Mouse (Mus musculus): ENCODE measurements around the gene Actr8. TPM values are rescaled to one million over a fixed set of nuclear protein-coding genes. Genes with fewer than 3 reads are reported as not detected.

Actr8 gene
- total RNA-seq, 2 experiments from 2014 or later: 65.9 to 70.9 TPM

DNA sequence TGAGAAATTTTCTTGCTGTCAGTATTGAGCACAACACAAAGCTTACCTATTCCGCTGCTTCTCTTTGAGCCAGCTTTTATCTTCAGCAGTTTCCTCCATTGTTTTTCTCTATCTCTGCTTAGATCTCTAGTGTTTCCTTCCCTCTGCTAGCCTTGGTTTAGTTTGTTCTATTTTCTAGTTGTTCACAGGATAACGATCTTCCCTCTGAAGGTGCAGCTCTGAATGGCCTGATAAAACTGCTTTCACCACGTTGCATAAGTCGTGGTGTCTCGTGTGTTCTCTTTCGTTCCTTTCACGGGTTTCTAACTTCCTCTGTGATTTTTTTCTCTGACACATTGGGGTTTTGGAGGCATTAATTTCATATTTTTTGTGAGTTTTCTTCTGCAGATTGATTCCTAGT lies 46.2 kb downstream of the Actr8 start:
- DNase-seq: no peak
- intact Hi-C loops (cut with DNase I): no loop called here

DNA sequence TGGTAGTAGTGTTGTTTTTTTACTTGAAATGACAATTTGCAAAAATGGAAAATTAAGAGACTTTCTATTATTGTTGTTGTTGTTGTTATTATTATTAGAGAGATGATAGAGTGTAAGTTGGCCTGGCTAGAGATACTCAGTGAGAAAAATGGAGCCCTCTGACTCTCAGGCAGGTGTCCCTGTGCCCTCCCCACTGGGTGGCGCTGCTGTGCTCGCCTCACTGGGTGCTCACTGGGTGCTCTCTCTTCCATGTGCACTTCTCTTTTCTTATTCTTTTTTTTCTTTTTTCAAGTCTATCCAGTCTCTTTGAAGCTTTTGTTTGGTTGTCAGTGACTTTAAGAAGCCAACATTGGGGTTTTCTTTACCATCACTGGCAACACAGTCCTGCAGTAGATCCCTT lies 49.2 kb downstream of the Actr8 start:
- intact Hi-C loops (cut with DNase I): no loop called here
- peak; percentile 48 for DNase-seq

DNA sequence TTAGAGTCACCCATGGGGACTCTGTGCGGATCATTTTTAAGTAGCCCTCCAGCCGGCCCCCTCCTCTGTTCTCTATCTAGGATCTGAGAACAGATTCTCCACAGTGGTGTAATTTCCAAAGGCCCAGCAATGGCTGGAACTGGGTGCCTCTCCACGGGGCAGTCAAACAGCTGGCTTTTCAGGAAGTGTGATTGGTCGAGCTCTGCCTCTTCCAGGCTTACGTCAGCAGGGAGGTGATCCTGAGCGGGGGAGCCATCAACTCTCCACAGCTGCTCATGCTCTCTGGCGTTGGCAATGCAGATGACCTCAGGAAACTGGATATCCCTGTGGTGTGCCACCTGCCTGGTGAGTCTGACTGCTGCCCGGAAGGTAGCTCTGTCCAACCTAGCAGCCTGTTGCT lies 55.3 kb downstream of the Actr8 start:
- no peak for DNase-seq
- intact Hi-C loops (cut with DNase I): no loop called here

DNA sequence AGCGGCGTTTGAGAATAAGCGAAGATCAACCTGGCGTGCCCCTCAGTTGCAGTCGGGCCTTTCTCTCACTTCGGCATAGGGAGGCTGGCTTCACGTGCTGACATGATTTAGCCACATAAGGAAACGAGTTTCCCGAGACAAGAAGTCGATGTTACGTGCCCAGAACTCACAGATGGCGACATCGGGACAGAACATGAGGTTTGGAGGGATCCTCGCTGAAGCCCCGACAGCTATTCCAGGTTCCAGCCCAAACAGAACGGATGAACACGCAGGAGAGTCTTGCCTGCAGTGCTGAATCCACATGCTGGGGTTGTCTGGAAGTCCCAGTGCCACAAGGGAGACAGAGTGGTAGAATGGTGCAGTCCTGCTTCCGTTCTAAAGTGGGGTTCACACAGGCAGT lies 60.3 kb downstream of the Actr8 start:
- no peak for DNase-seq
- intact Hi-C loops (cut with DNase I): no loop called here

DNA sequence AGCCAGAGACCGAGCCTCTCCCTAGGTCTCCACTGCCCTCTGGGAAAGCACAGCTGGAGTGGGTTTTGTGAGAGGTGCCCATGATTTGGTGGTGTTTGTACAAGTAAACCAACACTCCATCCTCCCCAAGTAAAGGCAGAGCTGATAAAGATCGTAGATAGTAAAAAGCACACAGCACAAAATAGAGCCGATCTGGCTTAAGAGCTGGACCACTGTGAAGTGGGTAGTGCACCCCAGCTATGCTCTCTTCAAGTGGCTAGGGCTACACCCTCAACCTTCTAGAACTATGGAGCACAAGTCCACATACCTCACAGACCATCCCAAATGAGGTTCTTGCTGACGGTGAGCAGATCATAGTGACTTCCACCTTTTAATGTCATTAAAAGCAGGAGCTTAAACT lies 61.3 kb downstream of the Actr8 start:
- intact Hi-C loops (cut with DNase I): no loop called here
- no peak for DNase-seq

DNA sequence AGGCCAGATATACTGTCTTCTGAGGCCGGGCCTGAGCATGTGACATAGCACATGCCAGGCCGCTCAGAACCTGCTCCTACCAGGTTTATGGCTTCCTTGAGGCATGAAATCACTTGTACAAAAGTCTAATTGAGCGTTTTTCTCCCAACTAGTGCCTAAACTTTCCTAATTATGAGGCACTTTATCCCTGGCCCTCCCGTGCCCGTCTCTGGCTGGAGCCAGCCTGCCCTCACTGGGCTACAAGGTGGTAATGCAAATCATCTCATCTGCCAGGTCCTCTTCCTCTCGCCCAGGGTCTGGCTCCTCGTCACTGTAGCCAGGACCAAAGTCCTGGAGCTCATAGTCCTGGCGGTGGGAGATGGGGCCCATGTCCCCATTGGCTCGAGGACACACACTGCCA lies 63.7 kb downstream of the Actr8 start:
- intact Hi-C loops (cut with DNase I): no loop called here

DNA sequence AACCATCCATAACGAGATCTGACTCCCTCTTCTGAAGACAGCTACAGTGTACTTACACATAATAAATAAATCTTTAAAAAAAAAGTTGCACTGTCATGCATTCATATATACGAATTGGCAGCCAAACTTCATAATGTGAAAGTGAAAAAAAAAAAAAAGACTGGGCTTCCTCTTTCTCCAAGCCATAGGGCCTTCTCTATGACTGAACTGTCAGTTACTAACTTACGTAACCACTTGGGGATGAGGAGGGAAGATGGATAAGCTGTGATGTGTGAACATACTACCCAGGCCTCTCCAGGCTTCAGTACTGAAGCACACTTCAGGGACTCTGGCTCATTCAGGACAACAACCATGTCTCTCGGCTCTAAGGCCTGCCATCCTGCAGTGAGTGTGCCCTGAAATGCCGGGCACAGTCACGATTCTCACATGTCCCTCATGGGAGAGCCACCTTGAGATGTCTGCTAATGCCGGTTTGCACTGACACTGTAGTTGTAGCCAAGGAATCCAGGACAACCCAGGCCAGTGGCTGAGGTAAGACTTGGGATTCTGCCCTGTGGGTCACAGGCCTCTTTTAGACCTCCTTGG lies 65.3 kb downstream of the Actr8 start:
- intact Hi-C loops (cut with DNase I): no loop called here
- no peak for DNase-seq

More for the DNA sequence above, 63.7 kb downstream of the Actr8 start:
- DNase-seq: no peak

DNA sequence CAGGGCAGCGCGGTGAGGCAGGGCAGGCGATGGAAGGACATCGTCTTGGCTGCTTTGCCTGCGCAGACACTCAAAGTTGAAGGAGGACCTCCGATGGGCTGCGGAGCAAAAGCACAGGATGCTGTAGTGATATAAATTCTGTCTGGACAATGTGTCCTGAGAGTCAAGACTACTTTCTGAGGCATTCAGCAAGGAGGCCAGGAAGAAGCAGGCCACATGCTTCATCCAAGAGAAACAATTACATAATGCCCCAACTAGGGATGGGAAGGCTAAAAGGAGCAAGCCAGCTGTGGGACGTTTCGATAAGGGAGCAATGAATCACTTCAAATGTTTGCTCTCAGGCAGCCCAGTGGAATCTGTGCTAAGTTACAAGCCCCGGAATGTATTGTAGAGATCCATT lies 67.1 kb downstream of the Actr8 start:
- intact Hi-C loops (cut with DNase I): no loop called here
- no peak for DNase-seq

DNA sequence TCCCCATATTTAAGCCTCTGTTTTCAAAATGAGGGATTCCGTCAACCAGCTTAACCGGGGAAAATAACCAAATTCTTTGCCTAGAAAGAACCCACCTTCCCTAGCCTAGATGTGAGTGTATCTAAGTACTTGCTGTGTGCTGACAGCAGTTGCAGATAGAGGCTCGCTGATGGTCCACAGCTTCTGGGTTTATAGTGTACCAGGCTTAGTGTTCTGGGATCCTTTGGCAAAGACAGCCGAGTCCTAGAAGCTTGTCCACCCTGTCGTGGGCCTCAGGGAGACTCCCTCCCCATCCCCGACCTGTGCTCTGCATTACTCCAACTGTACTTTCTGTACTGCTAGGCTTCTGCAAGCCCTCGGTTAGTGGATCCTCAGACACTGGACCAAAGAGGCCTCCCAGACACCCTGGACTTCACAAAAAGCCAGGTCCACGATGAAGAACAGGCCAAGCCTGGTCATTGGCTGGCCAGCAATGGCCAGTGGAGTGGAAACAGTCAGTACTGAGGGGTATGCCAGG lies 67.6 kb downstream of the Actr8 start:
- intact Hi-C loops (cut with DNase I): no loop called here
- no peak for DNase-seq

DNA sequence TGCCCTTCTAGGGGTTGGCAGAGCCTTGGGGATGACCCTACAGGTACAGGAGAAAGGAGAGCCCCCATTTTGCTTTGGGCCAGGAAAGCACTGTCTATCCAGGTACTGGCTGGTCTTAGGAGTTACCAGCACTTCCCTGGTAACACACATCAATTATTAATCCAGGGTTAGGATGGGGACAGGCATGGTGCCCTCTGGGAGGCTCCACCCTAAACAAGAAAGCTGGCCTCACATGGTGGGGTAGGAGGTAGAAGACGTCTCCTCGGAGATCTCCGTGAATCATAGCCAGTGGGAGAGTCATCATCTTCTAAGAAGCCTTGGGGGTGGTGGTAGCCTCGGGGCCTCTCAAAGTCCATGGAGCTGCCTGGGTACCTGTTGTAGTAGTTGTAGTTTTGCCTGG lies 68.8 kb downstream of the Actr8 start:
- DNase-seq: no peak
- intact Hi-C loops (cut with DNase I): no loop called here

DNA sequence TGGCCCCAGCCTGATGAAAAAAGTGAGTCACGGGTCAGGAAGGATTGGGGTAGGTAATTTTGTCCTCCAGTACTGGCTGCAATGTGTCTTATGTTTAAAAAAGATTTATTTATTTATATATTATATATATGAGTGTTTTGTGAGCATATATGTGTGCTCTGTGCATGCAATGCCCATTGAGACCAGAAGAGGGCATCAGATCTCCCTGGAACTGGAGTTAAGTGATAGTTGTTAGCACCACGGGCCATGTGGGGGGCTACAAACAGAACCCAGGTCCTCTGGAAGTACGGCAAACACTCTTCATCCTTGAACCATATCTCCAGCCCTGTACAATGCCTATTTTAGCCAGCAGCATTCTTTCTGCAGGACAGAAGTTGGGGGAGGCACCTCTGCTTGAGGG lies 69.9 kb downstream of the Actr8 start:
- intact Hi-C loops (cut with DNase I): no loop called here
- no peak for DNase-seq

DNA sequence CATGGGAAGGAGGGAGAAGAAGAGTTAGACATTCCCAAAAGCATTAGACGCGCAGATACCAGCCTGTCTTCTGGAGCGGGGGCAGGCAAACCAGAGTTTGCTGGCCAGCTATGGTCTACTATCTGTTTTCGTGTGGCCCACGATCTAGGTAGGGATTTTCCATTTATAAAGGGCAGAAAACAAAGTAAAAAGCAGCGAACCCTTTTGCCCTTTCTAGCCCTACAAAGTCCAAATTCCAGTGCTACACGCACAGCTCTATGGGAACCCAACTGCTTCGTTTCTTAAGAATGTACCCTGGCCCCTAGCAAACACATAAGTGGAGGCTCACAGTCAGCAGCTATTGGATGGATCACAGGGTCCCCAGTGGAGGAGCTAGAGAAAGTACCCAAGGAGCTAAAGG lies 72.1 kb downstream of the Actr8 start:
- no peak for DNase-seq
- intact Hi-C loops (cut with DNase I): no loop called here

DNA sequence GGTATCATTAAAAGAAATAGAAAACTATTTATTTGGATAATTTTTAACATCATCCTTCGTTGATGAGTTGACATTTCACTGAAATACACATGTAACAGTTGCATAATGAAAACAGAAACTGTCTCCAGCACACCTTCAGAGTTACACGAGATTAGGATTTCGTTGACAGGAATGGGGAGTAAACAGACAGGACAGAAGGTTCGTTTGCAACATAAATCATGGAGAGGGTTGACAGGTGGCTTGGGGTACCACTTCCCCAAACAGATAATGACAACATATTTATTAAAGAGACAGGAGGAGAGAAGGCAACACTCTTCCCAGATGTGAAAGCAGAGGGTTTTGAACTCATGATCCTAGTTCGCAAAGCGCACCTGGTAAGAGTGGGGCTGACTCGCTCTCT lies 76.8 kb downstream of the Actr8 start:
- no peak for DNase-seq

More for the DNA sequence above, 76.8 kb downstream of the Actr8 start:
- intact Hi-C loops (cut with DNase I): no loop called here

Small RNA genes within 50 kb of the gene (microRNA-seq; reads per million reads assigned to microRNA genes)
- gene Mir6947: 0.90 reads per million

Other genes with a start within 250 kb of the Actr8 start
- 100 to 1,000 TPM; 105 to 123 TPM for gene Selenok, start 10.0 kb upstream of the Actr8 start, total RNA-seq (2021)
- 1 to 10 TPM; 1.2 to 2.4 TPM for gene Il17rb, start 30.6 kb downstream of the Actr8 start, total RNA-seq (2021)
- 1 to 10 TPM in 1 of 2 experiments, under 1 TPM in 1; 0.94 to 1.2 TPM for gene Chdh, start 30.7 kb downstream of the Actr8 start, total RNA-seq (2021)

All from left cerebral cortex, postnatal 4 days (tissue).